Mouse (Mus musculus): Measurements from ENCODE around the gene Oit1. TPM values are rescaled to one million over a fixed set of nuclear protein-coding genes. Genes with fewer than 3 reads are reported as not detected.

Oit1 gene
- polyA plus RNA-seq, 1 experiment from 2014 or later: 1.3 TPM

DNA sequence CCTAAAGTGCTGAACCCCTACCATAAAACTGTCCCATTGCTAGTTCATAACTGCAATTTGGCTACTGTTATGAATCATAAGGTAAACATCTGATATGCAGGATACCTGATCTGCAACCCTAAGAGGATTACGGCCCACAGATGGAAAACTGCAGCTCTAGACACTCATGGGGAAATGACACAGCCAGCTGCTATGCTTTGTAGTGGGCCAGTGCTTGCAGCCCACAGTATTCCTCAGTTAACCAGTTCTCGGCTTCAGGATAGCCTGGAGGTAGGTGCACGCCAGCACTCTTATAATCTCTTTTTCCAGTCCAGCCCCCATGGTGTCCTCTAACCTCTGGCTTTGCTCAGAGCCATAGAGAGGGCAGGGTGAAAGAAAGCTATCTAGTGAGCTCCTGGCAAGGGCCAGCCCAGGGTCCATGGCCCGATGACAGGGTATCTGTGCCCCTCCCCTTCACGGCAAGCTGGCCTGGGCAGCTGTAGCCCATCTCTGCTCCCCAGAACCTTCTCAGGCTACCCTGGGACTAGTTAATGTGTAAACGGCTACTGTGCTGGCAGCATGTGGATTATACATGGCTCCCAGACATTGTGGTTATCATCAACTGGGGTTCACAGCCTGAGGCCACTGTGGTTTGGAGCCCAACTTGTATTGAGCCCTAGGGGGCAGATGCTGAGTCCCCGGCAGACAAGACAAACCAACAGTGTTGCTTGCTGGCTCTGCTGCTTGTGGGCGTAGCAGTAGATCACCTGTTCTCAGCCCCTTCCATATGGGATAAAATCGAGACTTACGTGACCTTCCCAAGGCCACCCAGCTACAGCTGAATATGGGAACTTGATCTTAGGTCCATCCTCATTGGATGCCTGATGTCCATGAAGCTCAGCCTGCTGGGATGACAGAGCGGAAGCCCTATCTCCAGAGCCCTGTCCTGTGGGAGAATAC, 46.0 kb downstream of the Oit1 start:
- WGBS: 65% methylated on average over 11 of the region's 11 CpGs
- no peak for ATAC-seq (replicated peaks; ENCODE audit: low FRiP score)
- peaks cover 63% of the 10 kb centered on the region for H3K4me1 ChIP-seq
- no peak overlapping the region for H3K4me3 ChIP-seq (replicated peaks)
- no peak overlapping the region for H3K9ac ChIP-seq
- H3K27ac ChIP-seq: peak overlapping the region; percentile 92
- H3K4me2 ChIP-seq: no peak overlapping the region
- no peaks in the 10 kb centered on the region for H3K27me3 ChIP-seq
- no peaks in the 10 kb centered on the region for H3K9me3 ChIP-seq (replicated peaks)
- H3K36me3 ChIP-seq: no peaks in the 10 kb centered on the region

DNA sequence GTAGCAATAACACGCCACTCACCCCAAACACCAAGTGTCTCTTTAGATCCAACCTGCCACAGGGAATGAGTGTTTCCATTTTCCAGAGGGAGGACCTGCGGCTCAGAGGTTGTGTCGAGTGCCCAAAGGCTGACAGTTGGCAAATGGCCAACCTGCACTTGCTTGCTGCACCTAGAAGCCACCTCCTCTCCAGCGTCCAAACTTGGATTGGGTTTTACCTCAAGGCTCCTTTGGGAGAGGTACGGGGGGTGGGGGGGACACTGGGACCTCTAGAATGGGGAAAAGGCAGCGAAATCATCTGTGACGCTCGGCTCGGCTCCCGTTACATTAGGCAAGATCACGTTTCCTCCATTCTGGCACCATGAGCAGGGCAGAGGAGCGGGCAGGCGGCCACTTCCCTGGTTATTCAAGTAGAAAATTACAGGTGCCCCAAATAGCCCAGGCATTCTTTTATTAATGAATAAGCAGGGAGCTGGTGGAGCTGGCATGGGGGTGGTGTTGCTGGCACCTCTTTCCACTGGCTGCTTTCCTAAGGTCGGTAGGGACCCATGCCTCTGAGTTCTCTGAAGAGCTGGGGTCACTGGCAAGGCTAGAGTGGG, 47.1 kb downstream of the Oit1 start:
- Histone ChIP-seq H3K4me1 (peaks cover 70% of the 10 kb centered on the region), H3K9me3 (replicated peaks) (no peaks in the 10 kb centered on the region), H3K27me3 (no peaks in the 10 kb centered on the region), H3K4me3 (replicated peaks) (no peak overlapping the region; the same call in 1 of the 2 replicates), H3K27ac (peak overlapping the region; percentile 92), H3K36me3 (no peaks in the 10 kb centered on the region), H3K4me2 (peak overlapping the region; percentile 48), H3K9ac (no peak overlapping the region)
- peak; percentile 67 for ATAC-seq (replicated peaks; ENCODE audit: low FRiP score)
- WGBS: 36% methylated on average over 14 of the region's 14 CpGs

DNA sequence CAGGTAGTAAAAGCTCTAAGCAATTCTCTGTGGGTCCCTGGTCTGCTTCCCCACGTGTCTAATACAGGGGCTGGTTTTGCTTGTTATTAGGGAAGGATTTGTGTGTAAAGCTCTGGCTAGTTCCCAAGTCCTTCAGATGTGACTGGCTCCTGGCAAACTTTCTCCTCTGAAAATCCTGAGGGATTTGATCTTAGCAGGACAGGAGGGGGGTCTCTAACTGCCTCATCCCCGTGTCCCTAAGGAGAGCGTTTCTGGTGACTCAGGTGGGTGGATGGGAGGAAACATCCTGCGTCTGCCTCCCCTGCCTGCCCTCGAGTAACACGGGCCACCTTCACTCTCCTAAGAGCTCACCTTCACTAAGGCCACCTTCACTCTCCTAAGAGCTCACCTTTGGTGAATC, 48.2 kb downstream of the Oit1 start:
- Histone ChIP-seq H3K9me3 (replicated peaks) (no peaks in the 10 kb centered on the region), H3K27me3 (no peaks in the 10 kb centered on the region), H3K4me3 (replicated peaks) (no peak overlapping the region), H3K27ac (peak overlapping the region; percentile 92), H3K36me3 (no peaks in the 10 kb centered on the region), H3K9ac (no peak overlapping the region), H3K4me1 (peaks cover 60% of the 10 kb centered on the region), H3K4me2 (no peak overlapping the region)
- no peak for ATAC-seq (replicated peaks; ENCODE audit: low FRiP score)
- 47% methylated on average over 6 of the region's 6 CpGs for WGBS

DNA sequence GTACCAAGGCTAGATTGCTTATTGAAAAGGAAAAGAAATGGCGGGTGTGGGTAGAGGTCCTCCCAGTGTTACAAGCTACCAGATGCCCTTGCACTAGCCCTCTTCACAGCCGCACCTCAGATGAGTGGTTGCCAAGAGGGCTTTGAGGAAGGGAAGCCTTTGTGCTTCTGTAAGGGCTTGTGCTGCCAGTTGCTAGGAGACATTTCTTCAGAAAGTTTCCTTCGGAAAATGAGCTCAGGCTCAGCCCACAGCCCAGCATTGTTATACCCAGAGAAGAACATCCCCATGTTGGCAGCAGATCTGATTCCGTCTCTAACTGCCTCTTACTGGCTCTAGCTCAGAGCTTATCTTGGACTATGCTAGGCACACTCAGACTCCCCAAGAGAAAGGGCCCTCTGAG, 49.0 kb downstream of the Oit1 start:
- H3K9ac ChIP-seq: no peak overlapping the region
- no peaks in the 10 kb centered on the region for H3K36me3 ChIP-seq
- H3K4me3 ChIP-seq (replicated peaks): no peak overlapping the region
- no peak overlapping the region for H3K4me2 ChIP-seq
- H3K27ac ChIP-seq: 0 out of 2 replicates have a peak overlapping the region, but pooled peaks have one; percentile 92
- ATAC-seq (replicated peaks; ENCODE audit: low FRiP score): no peak
- 75% methylated on average over 4 of the region's 4 CpGs for WGBS
- H3K4me1 ChIP-seq: peaks cover 59% of the 10 kb centered on the region
- no peaks in the 10 kb centered on the region for H3K9me3 ChIP-seq (replicated peaks)
- H3K27me3 ChIP-seq: no peaks in the 10 kb centered on the region

DNA sequence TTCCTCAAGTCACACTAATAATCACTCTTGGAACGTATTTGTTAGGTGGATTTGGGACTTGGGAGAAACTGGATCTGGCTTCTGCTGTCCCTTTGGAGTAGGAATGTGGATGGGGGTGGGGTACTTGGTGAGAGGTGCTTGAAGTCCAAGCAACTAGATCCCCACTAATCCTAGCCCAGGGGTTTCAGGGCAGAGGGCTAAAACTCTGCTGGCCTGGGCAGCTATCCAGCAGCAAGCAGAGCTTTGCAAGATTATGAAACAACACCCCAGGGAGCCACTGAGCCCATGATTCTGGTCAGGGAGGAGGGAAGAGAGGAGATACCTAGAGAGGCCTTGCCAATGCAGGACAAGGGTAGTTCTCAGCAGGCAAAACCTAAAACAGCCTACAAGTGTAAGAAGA, 51.2 kb downstream of the Oit1 start:
- Histone ChIP-seq H3K36me3 (no peaks in the 10 kb centered on the region), H3K4me2 (no peak overlapping the region), H3K27me3 (no peaks in the 10 kb centered on the region), H3K4me1 (peaks cover 49% of the 10 kb centered on the region), H3K9ac (no peak overlapping the region), H3K4me3 (replicated peaks) (no peak overlapping the region), H3K27ac (peak overlapping the region; percentile 71), H3K9me3 (replicated peaks) (no peaks in the 10 kb centered on the region)
- 42% methylated on average over 1 of the region's 1 CpGs for WGBS
- no peak for ATAC-seq (replicated peaks; ENCODE audit: low FRiP score)

DNA sequence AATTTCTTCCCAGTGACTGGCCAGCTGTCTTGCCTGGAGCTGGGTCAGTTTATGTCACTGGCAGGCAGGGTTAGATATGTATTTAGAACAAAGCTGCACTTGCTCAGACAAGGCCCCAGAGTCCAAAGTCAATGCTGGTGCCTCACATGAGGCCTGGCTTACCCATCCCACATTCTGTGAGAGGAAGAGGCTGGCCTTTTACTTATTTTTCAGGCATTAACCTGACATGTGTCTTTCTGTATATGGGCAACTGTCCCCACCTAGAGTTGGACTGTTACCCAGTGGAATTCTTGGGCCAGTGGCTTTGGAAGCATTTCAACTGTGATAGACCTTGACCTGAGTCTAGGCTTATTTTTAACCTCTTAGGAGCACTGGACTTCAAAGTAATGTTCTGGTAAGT, 51.6 kb downstream of the Oit1 start:
- no peak for ATAC-seq (replicated peaks; ENCODE audit: low FRiP score)
- Histone ChIP-seq H3K4me3 (replicated peaks) (no peak overlapping the region), H3K4me2 (no peak overlapping the region), H3K27ac (peak overlapping the region; percentile 71), H3K9ac (no peak overlapping the region), H3K4me1 (peaks cover 45% of the 10 kb centered on the region), H3K27me3 (no peaks in the 10 kb centered on the region), H3K9me3 (replicated peaks) (no peaks in the 10 kb centered on the region), H3K36me3 (no peaks in the 10 kb centered on the region)

DNA sequence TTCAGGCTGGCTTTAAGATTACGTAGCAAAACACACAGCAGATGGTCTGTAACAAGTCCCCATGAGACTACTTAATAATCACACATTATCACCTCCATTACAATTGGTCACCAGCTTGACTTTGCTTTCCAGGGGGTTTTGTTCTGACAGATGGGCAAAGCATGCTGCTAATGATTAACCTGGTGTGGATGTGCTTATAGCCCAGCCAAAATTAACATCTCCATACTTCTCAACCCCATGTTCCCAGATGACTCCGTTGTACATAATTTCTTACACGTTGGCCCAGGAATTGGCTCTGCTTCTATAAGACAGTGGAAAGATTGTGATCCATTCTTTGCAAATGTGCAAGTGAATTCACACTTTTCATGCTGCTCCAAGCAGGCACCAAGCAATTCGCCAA, 52.8 kb downstream of the Oit1 start:
- H3K27me3 ChIP-seq: no peaks in the 10 kb centered on the region
- H3K4me2 ChIP-seq: no peak overlapping the region
- H3K9me3 ChIP-seq (replicated peaks): no peaks in the 10 kb centered on the region
- peaks cover 33% of the 10 kb centered on the region for H3K4me1 ChIP-seq
- no peak overlapping the region for H3K9ac ChIP-seq
- no peaks in the 10 kb centered on the region for H3K36me3 ChIP-seq
- H3K27ac ChIP-seq: no peak overlapping the region
- WGBS: 77% methylated on average over 4 of the region's 4 CpGs
- no peak for ATAC-seq (replicated peaks; ENCODE audit: low FRiP score)
- no peak overlapping the region for H3K4me3 ChIP-seq (replicated peaks)

DNA sequence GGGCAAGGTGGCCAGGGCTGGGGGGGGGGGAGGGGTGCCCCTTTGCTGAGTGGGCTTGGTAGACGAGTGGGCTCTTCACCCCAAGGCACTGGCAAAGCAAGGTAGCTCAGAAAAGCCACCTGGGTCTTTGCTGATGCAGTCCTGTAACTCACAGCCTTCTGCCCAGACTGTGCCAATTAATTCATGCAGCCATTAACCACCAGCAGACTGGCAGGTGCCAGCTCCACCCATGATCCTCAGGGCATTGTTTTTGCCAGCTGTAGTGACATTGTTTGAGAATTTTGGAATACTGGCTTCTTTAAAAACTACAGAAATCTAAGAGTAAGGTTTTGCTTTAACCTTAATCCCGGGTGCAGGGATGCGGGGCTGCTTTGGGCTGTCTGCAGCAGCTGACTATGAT, 58.0 kb downstream of the Oit1 start:
- no peaks in the 10 kb centered on the region for H3K9me3 ChIP-seq (replicated peaks)
- H3K4me2 ChIP-seq: no peak overlapping the region
- WGBS: 89% methylated on average over 3 of the region's 3 CpGs
- H3K9ac ChIP-seq: no peak overlapping the region
- H3K27me3 ChIP-seq: peaks cover 20% of the 10 kb centered on the region
- H3K36me3 ChIP-seq: no peaks in the 10 kb centered on the region
- no peak overlapping the region for H3K27ac ChIP-seq
- no peak for ATAC-seq (replicated peaks; ENCODE audit: low FRiP score)
- H3K4me1 ChIP-seq: peaks cover 20% of the 10 kb centered on the region
- H3K4me3 ChIP-seq (replicated peaks): no peak overlapping the region

DNA sequence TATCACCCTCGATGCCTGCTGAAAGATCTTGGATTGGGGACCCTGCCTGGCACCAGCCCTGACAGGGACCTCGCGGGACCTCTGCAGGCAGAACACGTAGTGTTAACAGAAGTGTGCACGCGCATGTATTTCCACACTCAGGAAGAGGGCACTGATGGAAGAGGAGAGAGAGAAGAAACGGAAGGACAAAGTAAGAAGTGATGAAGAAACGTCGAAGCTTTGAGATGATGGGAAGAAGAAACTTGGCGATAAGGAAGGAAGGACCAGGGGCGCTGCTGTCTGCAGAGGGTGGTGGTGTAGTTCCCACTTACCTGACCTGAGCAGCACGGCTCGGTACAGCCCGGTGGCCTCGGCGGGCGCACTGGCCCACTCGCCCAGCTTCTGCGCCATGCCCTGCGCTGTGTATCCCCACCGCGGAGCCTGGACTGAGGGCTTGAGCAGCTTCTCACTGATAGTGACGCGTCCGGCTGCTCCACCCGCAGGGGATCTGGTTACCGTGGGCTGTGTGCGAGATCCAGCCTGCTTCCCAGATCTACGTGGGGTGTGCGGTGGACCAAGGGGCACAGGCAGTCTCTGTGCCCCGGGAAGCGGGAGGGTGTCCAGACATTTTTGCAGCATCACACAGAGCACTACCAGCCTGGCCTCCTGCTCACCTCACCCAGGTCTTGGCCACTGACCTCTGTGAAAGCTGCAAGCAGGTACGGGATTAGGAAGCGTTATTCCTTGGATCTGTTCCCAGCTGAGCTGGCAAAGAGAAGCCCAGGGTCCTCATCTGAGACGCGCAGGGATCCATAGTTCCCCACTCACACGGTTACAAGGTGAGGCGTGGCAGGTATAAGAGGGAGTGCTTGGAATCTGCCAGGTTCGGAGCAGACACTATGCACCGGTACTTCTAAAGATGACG, 61.1 kb downstream of the Oit1 start, which contains the start of gene Fam107a:
Gene Fam107a (minus strand): TSS at position 830 of the 904 bp plus-strand sequence.
- Histone ChIP-seq H3K4me1 (peaks cover 26% of the 10 kb centered on the region), H3K9me3 (replicated peaks) (no peaks in the 10 kb centered on the region), H3K27ac (0 out of 2 replicates have a peak within 1 kb of the TSS, but pooled peaks have one; percentile 0), H3K36me3 (no peaks in the 10 kb centered on the region), H3K27me3 (peaks cover 28% of the 10 kb centered on the region), H3K4me2 (peak within 1 kb of the TSS; percentile 60), H3K4me3 (replicated peaks) (peak within 1 kb of the TSS; percentile 36), H3K9ac (0 out of 2 replicates have a peak within 1 kb of the TSS, but pooled peaks have one; percentile 23)
- ATAC-seq (replicated peaks; ENCODE audit: low FRiP score): peak; percentile 80
- WGBS: 12% methylated on average over 41 of the region's 41 CpGs

DNA sequence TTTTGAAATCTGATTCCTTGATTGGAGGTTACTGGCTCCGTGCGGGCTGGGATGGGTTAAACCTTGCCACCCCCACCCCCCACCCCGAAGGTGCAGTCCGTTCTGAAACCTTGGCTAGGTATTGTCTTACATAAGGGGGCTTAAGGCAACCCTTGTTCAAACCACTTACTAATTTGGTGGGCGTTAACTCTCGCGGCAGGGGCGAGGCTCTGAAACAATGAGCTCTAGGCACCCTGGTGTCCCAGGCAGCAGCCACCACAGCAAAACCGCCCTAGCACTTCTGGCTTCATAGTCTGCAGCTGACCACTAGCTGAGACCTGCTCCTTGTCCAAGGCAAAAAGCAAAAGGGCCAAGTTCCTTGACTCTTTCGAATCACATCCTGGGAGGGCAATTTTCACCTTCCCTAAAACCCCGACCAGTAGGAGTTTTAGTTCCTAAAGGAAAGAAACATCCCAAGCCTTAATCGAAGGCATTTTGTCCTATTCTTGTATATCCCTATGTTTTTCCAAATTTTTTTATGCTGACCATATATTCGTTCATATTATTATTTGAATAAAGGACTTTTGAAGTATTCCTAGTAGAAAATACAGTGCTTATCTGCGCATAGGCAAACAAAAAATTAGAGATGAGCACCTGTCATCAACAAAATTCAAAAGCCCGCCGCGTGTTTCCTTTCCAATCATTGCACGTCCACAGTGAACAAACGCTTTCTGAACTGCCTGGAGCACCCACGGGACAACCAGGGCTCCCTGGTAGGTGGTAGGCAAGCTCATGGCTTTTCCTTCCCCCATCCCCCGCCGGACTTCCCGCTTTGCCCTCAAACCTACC, 62.0 kb downstream of the Oit1 start:
- WGBS: 2% methylated on average over 23 of the region's 23 CpGs
- H3K27ac ChIP-seq: 0 out of 2 replicates have a peak overlapping the region, but pooled peaks have one; percentile 0
- peak overlapping the region; percentile 36 for H3K4me3 ChIP-seq (replicated peaks)
- 0 out of 2 replicates have a peak overlapping the region, but pooled peaks have one; percentile 23 for H3K9ac ChIP-seq
- H3K4me1 ChIP-seq: peaks cover 26% of the 10 kb centered on the region
- no peaks in the 10 kb centered on the region for H3K9me3 ChIP-seq (replicated peaks)
- peak overlapping the region; percentile 60 for H3K4me2 ChIP-seq
- peak; percentile 43 for ATAC-seq (replicated peaks; ENCODE audit: low FRiP score)
- H3K36me3 ChIP-seq: no peaks in the 10 kb centered on the region
- peaks cover 28% of the 10 kb centered on the region for H3K27me3 ChIP-seq

DNA sequence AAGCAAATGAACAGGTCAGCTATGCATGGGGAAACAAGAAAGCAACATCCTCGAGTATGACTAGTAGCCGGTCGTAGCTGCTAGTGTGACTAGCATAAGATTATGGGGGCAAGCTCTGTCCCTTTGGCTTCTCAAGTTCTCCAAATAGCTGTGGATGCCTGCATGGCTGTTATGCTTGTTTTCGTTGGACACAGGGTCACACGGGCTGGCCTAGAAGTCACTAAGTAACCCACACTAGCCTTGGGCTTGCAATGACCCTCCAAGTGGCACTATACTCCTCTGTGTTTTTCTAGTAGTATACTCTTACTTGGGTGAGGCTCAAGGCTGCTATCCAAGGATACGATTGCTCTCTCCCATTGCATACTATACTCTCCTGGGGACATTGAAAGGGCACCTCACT, 63.4 kb downstream of the Oit1 start:
- 0 out of 2 replicates have a peak overlapping the region, but pooled peaks have one; percentile 60 for H3K4me2 ChIP-seq
- peaks cover 27% of the 10 kb centered on the region for H3K4me1 ChIP-seq
- H3K9me3 ChIP-seq (replicated peaks): no peaks in the 10 kb centered on the region
- no peak overlapping the region for H3K27ac ChIP-seq
- H3K4me3 ChIP-seq (replicated peaks): no peak overlapping the region
- no peak overlapping the region for H3K9ac ChIP-seq
- no peaks in the 10 kb centered on the region for H3K36me3 ChIP-seq
- peaks cover 28% of the 10 kb centered on the region for H3K27me3 ChIP-seq
- 39% methylated on average over 6 of the region's 6 CpGs for WGBS
- no peak for ATAC-seq (replicated peaks; ENCODE audit: low FRiP score)
